Mouse (Mus musculus): ENCODE results near the gene Tmem19. TPM values are rescaled to one million over a fixed set of nuclear protein-coding genes. Genes with fewer than 3 reads are reported as not detected.

Gene Tmem19
- polyA plus RNA-seq (2015; fragmentation: Nextera tagmentation; extraction: Ambion mirVana), result 37.6 and 38.2 TPM in 2 replicates

DNA sequence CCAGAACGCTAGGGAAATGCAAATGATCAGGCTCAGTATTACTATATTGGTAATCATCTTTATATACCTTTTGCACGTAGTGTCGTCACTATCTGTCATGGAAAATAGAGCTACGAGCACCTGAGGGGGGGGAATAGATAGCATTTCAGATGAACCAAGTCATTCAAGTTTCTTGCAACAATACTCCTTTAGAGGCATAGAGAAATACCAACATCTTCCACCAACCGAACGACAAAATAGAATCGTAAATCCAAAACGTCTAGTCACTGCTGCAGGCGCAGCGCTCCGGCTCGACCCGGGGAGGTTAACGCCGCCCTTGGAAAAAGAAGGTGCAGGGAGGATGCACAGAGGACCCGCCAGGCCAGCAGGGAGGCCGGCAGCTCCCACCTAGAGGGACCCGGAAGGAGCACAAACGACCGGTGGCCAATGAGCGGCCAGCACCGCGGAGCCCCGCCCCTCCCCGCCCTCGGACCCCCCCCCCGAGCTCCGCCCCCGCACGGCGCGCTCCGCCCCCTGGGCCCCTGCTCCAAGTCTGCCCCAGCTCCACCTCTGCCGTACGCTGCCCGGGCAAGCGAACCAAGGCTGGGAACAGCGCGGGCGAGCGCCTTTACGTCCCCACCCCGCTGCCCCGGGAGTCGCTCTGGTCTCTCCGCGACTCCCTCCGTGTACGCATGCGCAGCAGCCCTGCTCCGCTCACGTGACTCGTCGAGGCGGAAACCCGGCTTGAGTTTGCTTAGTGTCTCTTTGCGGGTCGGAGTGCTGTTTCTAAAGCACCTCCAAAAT is at the start of gene Tmem19:
Tmem19 (minus strand) TSS at position 662 of the 783 bp plus-strand sequence.
- peak; percentile 99 for ATAC-seq
- peak within 1 kb of the TSS; percentile 79 for H3K4me3 ChIP-seq (ENCODE audit: low read depth, low read length)
- peak within 1 kb of the TSS; percentile 95 for H3K27ac ChIP-seq (ENCODE audit: low read length)
- WGBS, result under 1% methylated on average over 45 of the region's 58 CpGs
- peak within 1 kb of the TSS; percentile 73 for H3K9ac ChIP-seq (ENCODE audit: low read depth, low read length)
- no peaks in the 10 kb centered on the region for H3K27me3 ChIP-seq (ENCODE audit: control insufficient read depth, insufficient read depth, low read depth, low read length)
- peak within 1 kb of the TSS; percentile 77 for H3K4me2 ChIP-seq (ENCODE audit: low read length)
- H3K4me1 ChIP-seq (ENCODE audit: control insufficient read depth, insufficient read depth, low read length), result peaks cover 21% of the 10 kb centered on the region
- H3K9me3 ChIP-seq (replicated peaks; ENCODE audit: control insufficient read depth, low read length, poor library complexity, severe bottlenecking), result no peaks in the 10 kb centered on the region
- peaks cover 3% of the 10 kb centered on the region for H3K36me3 ChIP-seq (ENCODE audit: control insufficient read depth, insufficient read depth, low read length)

DNA sequence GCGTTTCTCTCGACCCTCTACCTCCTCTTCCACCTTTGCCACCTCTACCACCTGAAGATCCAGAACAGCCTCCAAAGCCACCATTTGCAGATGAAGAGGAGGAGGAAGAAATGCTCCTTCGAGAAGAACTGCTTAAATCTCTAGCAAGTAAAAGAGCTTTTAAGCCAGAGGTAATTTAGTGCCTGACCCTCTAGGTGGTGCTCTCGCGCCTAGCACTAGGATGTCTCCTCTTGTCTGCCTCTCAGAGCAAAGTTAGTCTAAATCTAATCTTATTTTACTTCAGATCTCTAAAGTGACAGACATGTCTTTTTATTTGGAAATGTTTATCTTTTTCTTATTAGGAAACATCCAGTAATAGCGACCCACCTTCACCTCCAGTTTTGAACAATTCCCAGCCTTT is 44.1 kb upstream of the Tmem19 start:
- H3K27ac ChIP-seq (ENCODE audit: low read length), result no peak overlapping the region
- no peak overlapping the region for H3K4me2 ChIP-seq (ENCODE audit: low read length)
- no peak overlapping the region for H3K9ac ChIP-seq (ENCODE audit: low read depth, low read length)
- ATAC-seq, result no peak
- WGBS, result 73% methylated on average over 6 of the region's 6 CpGs
- H3K36me3 ChIP-seq (ENCODE audit: control insufficient read depth, insufficient read depth, low read length), result peaks cover 21% of the 10 kb centered on the region
- no peaks in the 10 kb centered on the region for H3K4me1 ChIP-seq (ENCODE audit: control insufficient read depth, insufficient read depth, low read length)
- no peaks in the 10 kb centered on the region for H3K27me3 ChIP-seq (ENCODE audit: control insufficient read depth, insufficient read depth, low read depth, low read length)
- no peak overlapping the region for H3K4me3 ChIP-seq (ENCODE audit: low read depth, low read length)
- no peaks in the 10 kb centered on the region for H3K9me3 ChIP-seq (replicated peaks; ENCODE audit: control insufficient read depth, low read length, poor library complexity, severe bottlenecking)

DNA sequence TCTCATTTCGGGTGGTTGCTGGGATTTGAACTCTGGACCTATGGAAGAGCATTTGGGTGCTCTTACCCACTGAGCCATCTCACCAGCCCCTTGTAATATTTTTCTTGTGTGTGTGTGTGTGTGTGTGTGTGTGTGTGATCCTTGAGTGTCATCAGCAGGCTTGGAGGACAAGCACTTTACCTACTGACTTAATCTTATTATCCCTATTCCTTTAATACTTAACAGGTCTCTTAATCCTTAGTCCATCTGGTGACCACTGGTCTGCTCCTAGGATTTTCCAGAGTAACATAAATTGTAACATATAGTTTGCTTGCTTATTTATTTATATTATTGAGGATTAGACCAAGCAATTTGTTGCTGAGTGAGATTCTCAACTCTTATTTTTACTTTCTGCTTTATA is 29.6 kb upstream of the Tmem19 start:
- Histone ChIP-seq H3K9me3 (replicated peaks; ENCODE audit: control insufficient read depth, low read length, poor library complexity, severe bottlenecking) (no peaks in the 10 kb centered on the region), H3K36me3 (ENCODE audit: control insufficient read depth, insufficient read depth, low read length) (peaks cover 5% of the 10 kb centered on the region; the same call in 1 of the 2 replicates), H3K27ac (ENCODE audit: low read length) (no peak overlapping the region), H3K4me1 (ENCODE audit: control insufficient read depth, insufficient read depth, low read length) (peaks cover 46% of the 10 kb centered on the region), H3K4me3 (ENCODE audit: low read depth, low read length) (no peak overlapping the region), H3K4me2 (ENCODE audit: low read length) (no peak overlapping the region), H3K27me3 (ENCODE audit: control insufficient read depth, insufficient read depth, low read depth, low read length) (no peaks in the 10 kb centered on the region), H3K9ac (ENCODE audit: low read depth, low read length) (no peak overlapping the region)
- ATAC-seq, result no peak
- 96% methylated on average over 1 of the region's 1 CpGs for WGBS

DNA sequence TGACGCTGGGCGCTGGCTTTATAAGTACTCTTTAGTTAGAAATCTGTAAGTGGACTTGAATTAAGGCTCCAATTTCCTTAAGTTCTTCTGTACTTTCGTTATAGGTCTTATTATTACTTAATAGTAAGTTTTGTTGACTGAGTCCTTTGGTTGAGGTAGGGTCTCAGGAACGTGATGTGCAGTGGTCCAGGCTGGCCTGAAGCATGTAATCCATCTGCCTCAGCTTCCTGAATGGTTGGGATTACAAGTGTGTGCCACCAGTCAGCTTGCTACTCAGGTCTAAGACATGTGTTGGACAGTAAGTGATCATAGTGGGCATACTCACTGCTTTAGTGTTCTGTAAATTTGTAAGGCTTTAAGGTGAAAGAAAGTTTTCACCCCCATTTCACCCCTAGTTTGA is 28.8 kb upstream of the Tmem19 start:
- Histone ChIP-seq H3K27ac (ENCODE audit: low read length) (no peak overlapping the region), H3K36me3 (ENCODE audit: control insufficient read depth, insufficient read depth, low read length) (peaks cover 5% of the 10 kb centered on the region; the same call in 1 of the 2 replicates), H3K9ac (ENCODE audit: low read depth, low read length) (no peak overlapping the region), H3K4me3 (ENCODE audit: low read depth, low read length) (no peak overlapping the region), H3K9me3 (replicated peaks; ENCODE audit: control insufficient read depth, low read length, poor library complexity, severe bottlenecking) (no peaks in the 10 kb centered on the region), H3K4me2 (ENCODE audit: low read length) (no peak overlapping the region), H3K4me1 (ENCODE audit: control insufficient read depth, insufficient read depth, low read length) (peaks cover 46% of the 10 kb centered on the region), H3K27me3 (ENCODE audit: control insufficient read depth, insufficient read depth, low read depth, low read length) (no peaks in the 10 kb centered on the region)
- 92% methylated on average over 4 of the region's 4 CpGs for WGBS
- ATAC-seq, result no peak

DNA sequence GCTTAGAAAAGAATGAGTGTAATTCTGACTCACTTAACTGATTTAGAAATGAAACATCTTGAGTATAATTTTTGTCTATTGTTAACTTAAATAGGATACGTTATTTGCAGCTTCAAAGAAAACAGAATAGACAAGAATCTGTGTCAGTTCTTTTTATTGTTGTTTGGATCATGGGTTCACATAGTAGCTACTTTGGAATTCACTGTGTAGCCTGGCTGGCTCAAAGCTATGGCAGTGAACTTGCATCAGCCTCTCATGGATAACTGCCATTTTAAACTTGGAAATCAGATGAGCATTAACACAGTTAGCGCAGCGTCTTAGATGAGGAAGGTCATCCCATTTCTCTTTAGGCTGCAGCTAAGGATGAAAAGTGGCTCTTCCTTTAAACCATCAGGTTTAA is 25.6 kb upstream of the Tmem19 start:
- H3K36me3 ChIP-seq (ENCODE audit: control insufficient read depth, insufficient read depth, low read length), result no peaks in the 10 kb centered on the region
- H3K27me3 ChIP-seq (ENCODE audit: control insufficient read depth, insufficient read depth, low read depth, low read length), result no peaks in the 10 kb centered on the region
- no peak overlapping the region for H3K27ac ChIP-seq (ENCODE audit: low read length)
- 82% methylated on average over 3 of the region's 3 CpGs for WGBS
- no peaks in the 10 kb centered on the region for H3K9me3 ChIP-seq (replicated peaks; ENCODE audit: control insufficient read depth, low read length, poor library complexity, severe bottlenecking)
- peak overlapping the region; percentile 36 for H3K4me2 ChIP-seq (ENCODE audit: low read length)
- H3K4me3 ChIP-seq (ENCODE audit: low read depth, low read length), result no peak overlapping the region
- no peak for ATAC-seq
- H3K9ac ChIP-seq (ENCODE audit: low read depth, low read length), result 0 out of 2 replicates have a peak overlapping the region, but pooled peaks have one; percentile 10
- H3K4me1 ChIP-seq (ENCODE audit: control insufficient read depth, insufficient read depth, low read length), result peaks cover 45% of the 10 kb centered on the region

DNA sequence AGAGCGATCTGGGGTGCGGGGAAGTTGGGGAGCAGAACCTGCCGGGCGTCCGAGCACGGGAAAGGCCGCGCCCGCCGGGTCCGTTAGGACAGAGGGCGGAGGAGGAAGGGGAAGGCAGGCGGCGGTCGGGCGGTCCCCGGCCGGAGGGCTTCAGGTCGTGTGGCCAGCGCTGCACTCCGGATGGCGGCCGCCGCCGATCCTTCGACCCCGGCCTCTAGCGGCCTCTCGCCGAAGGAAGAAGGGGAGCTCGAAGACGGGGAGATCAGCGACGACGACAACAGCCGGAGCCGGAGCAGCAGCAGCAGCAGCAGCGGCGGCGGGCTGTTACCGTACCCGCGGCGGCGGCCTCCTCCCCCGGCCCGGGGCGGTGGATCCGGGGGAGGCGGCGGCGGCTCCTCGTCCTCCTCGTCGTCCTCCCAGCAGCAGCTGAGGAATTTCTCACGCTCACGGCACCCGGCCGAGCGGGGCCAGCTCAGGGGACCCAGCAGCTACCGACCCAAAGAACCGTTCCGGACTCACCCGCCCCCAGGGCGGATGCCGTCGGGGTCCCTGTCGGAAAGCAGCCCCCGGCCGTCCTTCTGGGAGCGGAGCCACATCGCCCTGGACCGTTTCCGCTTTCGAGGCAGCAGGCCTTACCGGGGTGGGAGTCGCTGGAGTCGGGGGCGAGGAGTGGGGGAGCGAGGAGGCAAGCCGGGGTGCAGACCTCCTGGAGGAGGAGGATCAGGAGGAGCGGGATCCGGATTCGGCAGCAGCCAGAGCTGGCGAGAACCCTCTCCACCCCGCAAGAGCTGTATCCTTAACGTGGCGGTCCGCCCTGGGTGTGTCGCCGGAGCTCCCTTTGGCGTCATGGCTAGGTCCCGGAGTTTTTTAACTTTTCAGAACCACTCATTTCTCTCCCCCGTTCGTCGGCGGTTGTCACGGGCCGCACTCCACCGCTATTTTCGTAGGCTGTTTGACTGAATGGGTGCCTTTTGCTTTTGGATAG is 23.0 kb upstream of the Tmem19 start:
- WGBS, result under 1% methylated on average over 89 of the region's 101 CpGs
- H3K27ac ChIP-seq (ENCODE audit: low read length), result peak overlapping the region; percentile 97
- no peaks in the 10 kb centered on the region for H3K27me3 ChIP-seq (ENCODE audit: control insufficient read depth, insufficient read depth, low read depth, low read length)
- peak overlapping the region; percentile 93 for H3K9ac ChIP-seq (ENCODE audit: low read depth, low read length)
- peak overlapping the region; percentile 97 for H3K4me3 ChIP-seq (ENCODE audit: low read depth, low read length)
- H3K4me1 ChIP-seq (ENCODE audit: control insufficient read depth, insufficient read depth, low read length), result peaks cover 46% of the 10 kb centered on the region
- H3K9me3 ChIP-seq (replicated peaks; ENCODE audit: control insufficient read depth, low read length, poor library complexity, severe bottlenecking), result no peaks in the 10 kb centered on the region
- 0 out of 2 replicates have a peak, but pooled peaks cover 3% of the 10 kb centered on the region for H3K36me3 ChIP-seq (ENCODE audit: control insufficient read depth, insufficient read depth, low read length)
- peak overlapping the region; percentile 64 for H3K4me2 ChIP-seq (ENCODE audit: low read length)
- ATAC-seq, result no peak; the same call in none of the 2 replicates

DNA sequence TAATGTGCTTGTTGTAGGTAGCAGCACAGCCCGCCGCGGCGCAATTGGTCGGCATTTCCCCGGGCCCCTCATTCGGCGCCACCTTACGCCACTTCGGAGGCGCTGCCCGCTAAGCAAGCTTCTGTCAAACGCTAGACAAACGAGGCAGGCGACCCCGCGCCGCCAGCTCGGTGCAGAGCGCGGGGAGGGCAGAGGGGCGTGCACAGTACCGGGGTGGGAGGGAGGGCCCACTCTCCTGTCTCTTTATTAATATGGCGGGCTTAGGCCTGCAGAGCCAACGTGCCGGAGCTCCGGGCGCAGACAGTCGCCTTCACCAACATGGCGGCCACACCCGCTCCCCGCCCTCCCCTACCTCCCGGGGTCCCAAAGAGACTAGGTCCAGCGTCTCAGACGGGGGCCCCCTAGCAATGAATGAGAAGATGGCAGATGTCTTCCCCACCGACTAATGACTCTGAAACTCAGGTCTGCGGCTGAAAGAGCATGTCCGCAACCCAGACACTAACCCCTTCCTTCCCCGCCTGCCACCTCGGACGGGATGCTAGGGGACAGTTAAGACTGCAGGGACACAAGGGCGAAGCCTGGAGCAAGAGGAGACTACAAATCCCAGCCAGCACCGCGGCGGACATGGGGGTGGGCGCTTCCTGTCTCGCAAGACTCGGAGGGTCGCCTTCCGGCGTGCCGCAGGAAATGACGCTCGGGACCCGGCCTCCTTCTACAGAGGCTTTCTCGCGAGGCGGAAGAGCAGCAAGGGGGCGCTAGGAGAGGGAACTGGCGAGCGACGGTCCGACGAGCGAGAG is 22.1 kb upstream of the Tmem19 start, which contains the start of the genes Thap2 and Zfc3h1:
Thap2 (minus strand) TSS at position 223 of the 797 bp plus-strand sequence.
Zfc3h1 (plus strand) TSS at position 739 of the 797 bp plus-strand sequence.
- no peaks in the 10 kb centered on the region for H3K27me3 ChIP-seq (ENCODE audit: control insufficient read depth, insufficient read depth, low read depth, low read length)
- H3K4me3 ChIP-seq (ENCODE audit: low read depth, low read length), result peak within 1 kb of the TSS; percentile 97
- H3K9ac ChIP-seq (ENCODE audit: low read depth, low read length), result peak within 1 kb of the TSS; percentile 93
- peak; percentile 98 for ATAC-seq
- H3K36me3 ChIP-seq (ENCODE audit: control insufficient read depth, insufficient read depth, low read length), result 0 out of 2 replicates have a peak, but pooled peaks cover 4% of the 10 kb centered on the region
- peak within 1 kb of the TSS; percentile 71 for H3K4me2 ChIP-seq (ENCODE audit: low read length)
- peaks cover 45% of the 10 kb centered on the region for H3K4me1 ChIP-seq (ENCODE audit: control insufficient read depth, insufficient read depth, low read length)
- H3K27ac ChIP-seq (ENCODE audit: low read length), result peak within 1 kb of the TSS; percentile 97
- H3K9me3 ChIP-seq (replicated peaks; ENCODE audit: control insufficient read depth, low read length, poor library complexity, severe bottlenecking), result no peaks in the 10 kb centered on the region
- under 1% methylated on average over 65 of the region's 65 CpGs for WGBS

DNA sequence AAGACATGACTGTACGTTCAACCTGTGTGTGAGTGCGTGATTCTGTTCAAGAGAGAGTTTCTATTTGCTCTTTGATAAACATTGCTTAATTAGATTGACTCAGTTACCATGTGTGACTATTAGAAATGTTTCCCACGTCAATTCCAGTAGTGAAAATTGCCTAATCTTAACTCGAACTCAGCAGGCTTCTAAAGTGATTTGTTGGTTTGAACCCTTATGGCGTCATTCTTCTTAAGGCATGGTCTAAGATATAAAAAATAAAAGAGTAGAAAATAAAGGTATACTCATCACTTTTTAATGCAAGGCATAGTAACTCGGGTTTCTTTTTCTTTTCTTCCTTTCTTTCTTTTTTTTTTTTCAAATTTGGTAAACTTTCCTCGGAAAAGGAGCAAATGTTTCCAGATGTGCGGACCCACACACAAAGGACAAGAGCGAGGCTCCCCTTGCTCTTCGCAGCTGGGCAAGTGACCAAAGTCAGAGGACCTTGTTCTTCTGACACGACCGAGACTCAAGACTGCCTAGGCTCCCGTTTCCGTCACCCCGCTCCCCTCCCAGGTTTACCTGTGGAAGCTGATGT is 21.4 kb upstream of the Tmem19 start:
- peak overlapping the region; percentile 93 for H3K9ac ChIP-seq (ENCODE audit: low read depth, low read length)
- whole genome bisulfite sequencing, result under 1% methylated on average over 15 of the region's 15 CpGs
- H3K4me3 ChIP-seq (ENCODE audit: low read depth, low read length), result peak overlapping the region; percentile 97
- H3K9me3 ChIP-seq (replicated peaks; ENCODE audit: control insufficient read depth, low read length, poor library complexity, severe bottlenecking), result no peaks in the 10 kb centered on the region
- 0 out of 2 replicates have a peak, but pooled peaks cover 4% of the 10 kb centered on the region for H3K36me3 ChIP-seq (ENCODE audit: control insufficient read depth, insufficient read depth, low read length)
- ATAC-seq, result no peak
- peaks cover 40% of the 10 kb centered on the region for H3K4me1 ChIP-seq (ENCODE audit: control insufficient read depth, insufficient read depth, low read length)
- no peaks in the 10 kb centered on the region for H3K27me3 ChIP-seq (ENCODE audit: control insufficient read depth, insufficient read depth, low read depth, low read length)
- peak overlapping the region; percentile 71 for H3K4me2 ChIP-seq (ENCODE audit: low read length)
- H3K27ac ChIP-seq (ENCODE audit: low read length), result peak overlapping the region; percentile 97

Measured in midbrain, embryonic 16.5 days (tissue).